Mouse (Mus musculus): Measurements from ENCODE around the gene Fyb2.

DNA sequence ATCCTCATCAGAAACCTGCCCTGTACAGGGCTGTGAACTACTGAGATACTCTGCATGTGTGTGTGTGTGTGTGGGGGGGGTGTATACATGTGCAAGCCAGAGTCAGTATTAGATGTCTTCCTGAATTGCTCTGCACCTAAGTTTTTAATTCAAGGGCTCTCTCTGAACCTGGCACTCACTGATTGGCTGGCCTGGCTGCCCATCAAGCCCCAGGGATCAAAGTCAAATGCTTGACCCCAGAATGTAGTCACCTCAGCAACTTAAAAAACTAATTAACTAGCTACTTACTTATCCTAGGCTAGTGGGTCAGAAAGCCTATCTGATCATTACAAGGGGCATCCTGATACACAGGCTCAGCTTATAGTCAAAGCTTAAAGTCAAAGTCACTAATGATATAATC, 43.7 kb upstream of the Fyb2 start:
- no peak for TF ChIP-seq GATA1 (IDR thresholded peaks at IDR 0.05; ENCODE audit: borderline replicate concordance, low read length)
- TF ChIP-seq FLI1 (IDR thresholded peaks at IDR 0.05; ENCODE audit: low read length) = no peak

All from megakaryocyte, embryonic 14.5 days (primary cell).